Mouse (Mus musculus) liver, embryonic 14.5 days (tissue): ENCODE data around the gene Ric8a. TPM values are rescaled to one million over a fixed set of nuclear protein-coding genes. Genes with fewer than 3 reads are reported as not detected.
A peak's percentile ranks its signal among the peaks of the same experiment; 100 is the strongest.

Source experiments
- ATAC-seq: fragments of 200-750 bp; cut with Nextera tagmentation; 2 replicates; pipeline ENCODE4 v1.8.0; 2017; ENCODE audit warnings: moderate number of reproducible peaks, mild to moderate bottlenecking, moderate library complexity; ENCODE audit not compliant: insufficient read depth
- DNase-seq, 3 experiments: peaks; one replicate each; pipeline ENCODE4 v3.0.0-alpha.2; 2012 to 2013; ENCODE audit warnings: low read depth in 3 of 3, low spot score in 3 of 3
- H3K27ac ChIP-seq: fragments of 300-500 bp; sonication (generic); 2 replicates; pipeline ENCODE4 v1.5.1; 2014; ENCODE audit warnings: moderate library complexity, mild to moderate bottlenecking, control low read depth, inconsistent platforms
- H3K27me3 ChIP-seq: fragments of 300-500 bp; sonication (generic); 2 replicates; pipeline ENCODE4 v1.6.1; 2014; ENCODE audit warnings: mild to moderate bottlenecking, low read length, moderate library complexity; ENCODE audit not compliant: control insufficient read depth, insufficient read depth
- H3K36me3 ChIP-seq: fragments of 300-500 bp; sonication (generic); replicated peaks from 2 replicates; pipeline ENCODE4 v1.6.1; 2014; ENCODE audit warnings: low read depth; ENCODE audit not compliant: control insufficient read depth, insufficient read depth
- H3K4me1 ChIP-seq, 2 experiments: fragments of 200-500 bp in 1 of 2; fragments of 300-500 bp in 1 of 2; sonication (generic) in 1 of 2; replicated peaks; 2 replicates each; pipeline ENCODE4 v1.6.1; 2012 to 2014; ENCODE audit warnings: antibody characterized with exemption in 1 of 2, inconsistent platforms in 1 of 2, low read length in 1 of 2; ENCODE audit not compliant: control insufficient read depth in 2 of 2, insufficient read depth in 2 of 2
- H3K4me2 ChIP-seq: fragments of 300-500 bp; sonication (generic); 2 replicates; pipeline ENCODE4 v1.6.1; 2014; ENCODE audit warnings: low read depth, mild to moderate bottlenecking, control low read depth, moderate library complexity
- H3K4me3 ChIP-seq, 2 experiments: fragments of 200-500 bp in 1 of 2; fragments of 300-500 bp in 1 of 2; sonication (generic) in 1 of 2; 2 replicates each; pipeline ENCODE4 v1.5.1; 2012 to 2014; ENCODE audit warnings: low read depth in 2 of 2, low read length in 2 of 2, mild to moderate bottlenecking in 2 of 2, control low read depth in 1 of 2, inconsistent platforms in 1 of 2, moderate library complexity in 1 of 2; ENCODE audit not compliant: insufficient read depth in 1 of 2
- H3K9ac ChIP-seq: fragments of 300-500 bp; sonication (generic); replicated peaks from 2 replicates; pipeline ENCODE4 v1.6.1; 2014; ENCODE audit warnings: mild to moderate bottlenecking, control low read depth, moderate library complexity
- H3K9me3 ChIP-seq: fragments of 300-500 bp; sonication (generic); 2 replicates; pipeline ENCODE4 v1.6.1; 2016; ENCODE audit warnings: low read length, mixed read lengths; ENCODE audit not compliant: control insufficient read depth
- CTCF ChIP-seq: IDR thresholded peaks from 2 replicates; pipeline ENCODE4 v1.5.1; 2016; ENCODE audit warnings: antibody characterized with exemption, low read depth, control low read depth
- EP300 ChIP-seq: IDR thresholded peaks from 2 replicates; pipeline ENCODE4 v1.6.1; 2016; ENCODE audit warnings: antibody characterized with exemption, low read depth
- WGBS: fragments of 180-500 bp; shearing (Covaris S2); extraction: QIAGEN DNeasy Blood & Tissue Kit; methylation state at CpG from one replicate; pipeline ENCODE4 v1.1.7; 2014; ENCODE audit not compliant: insufficient replicate concordance; 5-methylcytosine and 5-hydroxymethylcytosine counted together
- polyA plus RNA-seq, 2 experiments: library from polyadenylated mRNA; depleted of rRNA in 1 of 2; stranded (reverse) in 1 of 2; unstranded in 1 of 2; fragments of >200 nt; fragmentation: Nextera tagmentation in 1 of 2; extraction: Ambion mirVana in 1 of 2; gene quantifications; 2 replicates each; pipeline versions ENCODE4 v1.2.1 to v1.2.3; 2012 to 2014

The Ric8a gene
- polyA plus RNA-seq, 2 experiments, result 17.9 to 19.1 TPM

- peaks cover 27% of the 10 kb centered on the region for H3K36me3 ChIP-seq
- no peak for TF ChIP-seq CTCF
- TF ChIP-seq EP300, result no peak
- H3K4me2 ChIP-seq, result peak overlapping the region; percentile 86
- 89% methylated on average over 8 of the region's 8 CpGs for WGBS
- no peak overlapping the region for H3K9ac ChIP-seq
- no peaks in the 10 kb centered on the region for H3K9me3 ChIP-seq
- no peaks in the 10 kb centered on the region for H3K27me3 ChIP-seq
- no peak for ATAC-seq
- H3K4me3 ChIP-seq, result peak overlapping the region in 1 of 2 experiments; percentile 93; a peak in 1 of 4 replicates
- no peak for DNase-seq
- no peak overlapping the region for H3K27ac ChIP-seq
- H3K4me1 ChIP-seq, result peaks cover 11 to 17% of the 10 kb centered on the region in 2 experiments
Observed at GRCm38 (mm10) chr7:140858746-140859145, 2.0 kb downstream of the Ric8a start.

DNA sequence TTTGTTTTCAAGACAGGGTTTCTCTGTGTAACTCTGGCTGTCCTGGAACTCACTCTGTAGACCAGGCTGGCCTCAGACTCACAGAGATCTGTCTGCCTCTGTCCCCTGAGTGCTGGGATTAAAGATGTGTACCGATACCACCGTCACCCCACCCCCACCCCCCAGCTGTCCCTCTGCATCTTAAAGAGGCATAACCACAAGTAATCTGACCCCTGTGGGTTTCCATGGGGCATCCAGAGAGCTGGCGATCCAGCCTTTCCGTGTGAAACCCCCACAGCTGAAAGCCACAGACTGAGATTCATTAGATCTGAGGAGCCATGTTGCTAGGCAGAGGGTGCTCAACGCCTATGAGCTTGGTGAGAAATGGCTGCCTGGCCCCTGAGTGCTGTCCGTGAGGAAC, 3.2 kb downstream of the Ric8a start:
- no peak for DNase-seq
- no peak overlapping the region for H3K9ac ChIP-seq
- H3K4me2 ChIP-seq, result no peak overlapping the region
- ATAC-seq, result no peak
- WGBS, result 67% methylated on average over 6 of the region's 6 CpGs
- no peaks in the 10 kb centered on the region for H3K9me3 ChIP-seq
- no peaks in the 10 kb centered on the region for H3K27me3 ChIP-seq
- no peak overlapping the region for H3K4me3 ChIP-seq
- H3K4me1 ChIP-seq, result peaks cover 11 to 15% of the 10 kb centered on the region in 2 experiments
- TF ChIP-seq EP300 (no peak), CTCF (no peak)
- H3K36me3 ChIP-seq, result peaks cover 18% of the 10 kb centered on the region
- H3K27ac ChIP-seq, result no peak overlapping the region

GRCm38 (mm10) chr7:140860728-140861127, 4.0 kb downstream of the Ric8a start:
- TF ChIP-seq EP300 (no peak), CTCF (no peak)
- DNase-seq, result no peak
- Histone ChIP-seq H3K4me3 (no peak overlapping the region), H3K36me3 (peaks cover 18% of the 10 kb centered on the region), H3K9me3 (no peaks in the 10 kb centered on the region), H3K4me1 (peaks cover 7 to 9% of the 10 kb centered on the region in 2 experiments), H3K27ac (no peak overlapping the region), H3K27me3 (no peaks in the 10 kb centered on the region), H3K4me2 (no peak overlapping the region), H3K9ac (no peak overlapping the region)
- ATAC-seq, result no peak
- 82% methylated on average over 5 of the region's 5 CpGs for WGBS

GRCm38 (mm10) chr7:140864761-140865160, 8.0 kb downstream of the Ric8a start:
- no peak overlapping the region for H3K9ac ChIP-seq
- no peaks in the 10 kb centered on the region for H3K4me1 ChIP-seq
- no peak for ATAC-seq
- H3K9me3 ChIP-seq, result no peaks in the 10 kb centered on the region
- TF ChIP-seq EP300 (no peak), CTCF (no peak)
- no peak overlapping the region for H3K4me3 ChIP-seq
- H3K27ac ChIP-seq, result no peak overlapping the region
- H3K36me3 ChIP-seq, result peaks cover 18% of the 10 kb centered on the region
- no peak for DNase-seq
- H3K4me2 ChIP-seq, result no peak overlapping the region
- H3K27me3 ChIP-seq, result no peaks in the 10 kb centered on the region
- WGBS, result 84% methylated on average over 12 of the region's 12 CpGs

GRCm38 (mm10) chr7:140874224-140874623, 17.5 kb downstream of the Ric8a start:
- H3K4me1 ChIP-seq, result peaks cover under 1 to 9% of the 10 kb centered on the region in 2 experiments; a peak in 3 of 4 replicates
- H3K4me3 ChIP-seq, result no peak overlapping the region
- H3K27ac ChIP-seq, result no peak overlapping the region
- TF ChIP-seq CTCF (no peak), EP300 (no peak)
- H3K36me3 ChIP-seq, result peaks cover 9% of the 10 kb centered on the region; the same call in 1 of the 2 replicates
- H3K9me3 ChIP-seq, result no peaks in the 10 kb centered on the region
- H3K27me3 ChIP-seq, result no peaks in the 10 kb centered on the region
- H3K9ac ChIP-seq, result no peak overlapping the region
- WGBS, result 23% methylated on average over 4 of the region's 4 CpGs
- ATAC-seq (no peak), DNase-seq (no peak)
- no peak overlapping the region for H3K4me2 ChIP-seq
